Mouse (Mus musculus) embryonic facial prominence, embryonic 14.5 days (tissue): ENCODE measurements around the gene Mmp23. TPM values are rescaled to one million over a fixed set of nuclear protein-coding genes. Genes with fewer than 3 reads are reported as not detected.

Experiments
- ATAC-seq: fragments of 200-750 bp; cut with Nextera tagmentation; 2 replicates; pipeline ENCODE4 v1.8.0; 2017; ENCODE audit warnings: low read depth, moderate number of reproducible peaks, moderate TSS enrichment
- DNase-seq: peaks from one replicate; pipeline ENCODE4 v3.0.0-alpha.2; 2015; ENCODE audit warnings: low spot score
- H3K27ac ChIP-seq: fragments of 300-500 bp; sonication (generic); replicated peaks from 2 replicates; pipeline ENCODE4 v1.5.1; 2014; ENCODE audit warnings: low read depth, mild to moderate bottlenecking, low read length, moderate library complexity
- H3K27me3 ChIP-seq: fragments of 300-500 bp; sonication (generic); replicated peaks from 2 replicates; pipeline ENCODE4 v1.6.1; 2014; ENCODE audit warnings: low read length; ENCODE audit not compliant: control insufficient read depth, insufficient read depth
- H3K36me3 ChIP-seq: fragments of 300-500 bp; sonication (generic); 2 replicates; pipeline ENCODE4 v1.6.1; 2014; ENCODE audit warnings: low read length, mixed read lengths; ENCODE audit not compliant: control insufficient read depth, insufficient read depth
- H3K4me1 ChIP-seq: fragments of 300-500 bp; sonication (generic); 2 replicates; pipeline ENCODE4 v1.6.1; 2014; ENCODE audit warnings: antibody characterized with exemption, low read length; ENCODE audit not compliant: control insufficient read depth, insufficient read depth
- H3K4me2 ChIP-seq: fragments of 300-500 bp; sonication (generic); 2 replicates; pipeline ENCODE4 v1.6.1; 2014; ENCODE audit warnings: low read depth, mild to moderate bottlenecking, low read length, moderate library complexity, mixed read lengths
- H3K4me3 ChIP-seq: fragments of 300-500 bp; sonication (generic); 2 replicates; pipeline ENCODE4 v1.5.1; 2014; ENCODE audit warnings: low read depth, mild to moderate bottlenecking, low read length
- H3K9ac ChIP-seq: fragments of 300-500 bp; sonication (generic); 2 replicates; pipeline ENCODE4 v1.6.1; 2014; ENCODE audit warnings: low read depth, mild to moderate bottlenecking, low read length, moderate library complexity, mixed read lengths
- H3K9me3 ChIP-seq: fragments of 300-500 bp; sonication (generic); 2 replicates; pipeline ENCODE4 v1.6.1; 2016; ENCODE audit warnings: low read length; ENCODE audit not compliant: control insufficient read depth
- WGBS: fragments of 180-500 bp; shearing (Covaris S2); extraction: QIAGEN DNeasy Blood & Tissue Kit; methylation state at CpG from one replicate; pipeline ENCODE4 v1.1.7; 2014; 5-methylcytosine and 5-hydroxymethylcytosine counted together
- polyA plus RNA-seq: library from polyadenylated mRNA; unstranded; fragments of >200 nt; fragmentation: Nextera tagmentation; extraction: Ambion mirVana; gene quantifications from 2 replicates; pipeline ENCODE4 v1.2.1, GENCODE M21; 2014

The Mmp23 gene
- polyA plus RNA-seq, 1 experiment from 2014 or later, result 29.4 TPM

DNA sequence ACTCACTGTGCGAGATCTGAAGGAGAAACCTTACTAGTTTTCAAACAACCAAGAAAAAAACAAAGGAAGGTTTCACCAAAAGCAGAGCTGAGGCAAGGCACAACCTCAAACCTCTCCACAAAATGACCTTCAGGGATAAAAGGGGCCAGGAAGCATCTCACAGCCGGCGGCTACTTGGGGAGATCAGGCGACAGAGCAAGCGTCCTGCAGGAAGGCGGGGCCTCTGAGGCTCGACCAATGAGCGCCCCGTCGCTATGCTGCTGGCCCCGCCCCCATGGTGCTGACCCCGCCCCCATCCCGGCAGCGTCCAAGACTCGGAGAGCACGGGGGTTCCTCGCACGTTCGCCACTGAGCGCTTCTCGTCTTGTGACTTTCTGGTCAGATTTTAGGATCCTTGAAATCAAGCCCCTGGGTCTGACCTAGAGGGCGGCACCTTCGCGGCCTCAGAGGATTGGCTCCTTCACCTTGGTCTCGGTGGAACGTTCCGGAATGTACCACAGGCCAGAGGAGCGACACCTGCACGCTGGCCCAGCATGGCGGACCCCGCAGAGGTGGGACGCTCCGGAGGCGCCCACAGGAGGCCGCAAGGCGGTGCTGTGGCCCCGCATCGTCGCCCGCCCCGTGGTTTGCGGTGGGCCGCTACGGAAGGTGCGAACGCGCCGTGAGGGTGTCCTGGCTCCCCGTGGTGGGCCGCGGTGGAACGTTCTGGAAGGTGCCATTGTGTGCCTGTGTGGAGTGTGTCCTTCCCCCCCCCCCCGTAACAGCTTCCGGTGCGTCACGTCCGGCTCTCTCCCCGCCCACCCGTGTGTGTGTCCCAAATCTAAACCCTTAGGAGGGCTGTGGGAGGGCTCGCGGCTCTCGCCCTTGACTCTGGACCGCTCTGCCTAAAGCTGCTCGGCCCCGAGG lies 51.8 kb downstream of the Mmp23 start, which contains the start of gene Slc35e2:
Slc35e2 (plus strand) TSS at position 326 of the 906 bp plus-strand sequence.
- no peaks in the 10 kb centered on the region for H3K27me3 ChIP-seq
- H3K4me2 ChIP-seq, result peak within 1 kb of the TSS; percentile 72
- H3K4me3 ChIP-seq, result peak within 1 kb of the TSS; percentile 91
- H3K27ac ChIP-seq, result peak within 1 kb of the TSS; percentile 99
- H3K4me1 ChIP-seq, result peaks cover 11% of the 10 kb centered on the region
- under 1% methylated on average over 51 of the region's 65 CpGs for WGBS
- H3K9ac ChIP-seq, result peak within 1 kb of the TSS; percentile 95
- peak; percentile 95 for ATAC-seq
- peaks cover 22% of the 10 kb centered on the region; the same call in 1 of the 2 replicates for H3K36me3 ChIP-seq
- DNase-seq, result peak; percentile 96
- no peaks in the 10 kb centered on the region for H3K9me3 ChIP-seq

Other genes with a start within 250 kb of the Mmp23 start
- 4.4 and 4.5 TPM in 2 replicates for gene Cfap74, start 244.2 kb downstream of the Mmp23 start, polyA plus RNA-seq
- gene Tmem52, start 184.3 kb downstream of the Mmp23 start, polyA plus RNA-seq, result 0.54 and 1.3 TPM in 2 replicates
- 448 and 484 TPM in 2 replicates for gene Gnb1, start 162.0 kb downstream of the Mmp23 start, polyA plus RNA-seq
- gene Nadk, start 91.0 kb downstream of the Mmp23 start, polyA plus RNA-seq, result 89.2 and 94.5 TPM in 2 replicates
- gene Slc35e2, start 52.0 kb downstream of the Mmp23 start, polyA plus RNA-seq, result 9.2 and 10.3 TPM in 2 replicates
- 47.1 and 50.8 TPM in 2 replicates for gene Cdk11b, start 28.5 kb downstream of the Mmp23 start, polyA plus RNA-seq
- not detected in 2 replicates for gene Gm10563, start 8.0 kb downstream of the Mmp23 start, polyA plus RNA-seq
- gene Mib2, start 15.8 kb upstream of the Mmp23 start, polyA plus RNA-seq, result 24.8 and 27.3 TPM in 2 replicates
- 6.3 and 6.9 TPM in 2 replicates for gene Fndc10, start 41.0 kb upstream of the Mmp23 start, polyA plus RNA-seq
- 133 and 146 TPM in 2 replicates for gene Ssu72, start 51.4 kb upstream of the Mmp23 start, polyA plus RNA-seq
- 0.87 and 0.92 TPM in 2 replicates for gene Tmem240, start 81.4 kb upstream of the Mmp23 start, polyA plus RNA-seq
- gene Atad3a, start 107.7 kb upstream of the Mmp23 start, polyA plus RNA-seq, result 77.0 and 77.9 TPM in 2 replicates
- gene Vwa1, start 121.3 kb upstream of the Mmp23 start, polyA plus RNA-seq, result 12.7 and 14.9 TPM in 2 replicates
- gene Tmem88b, start 132.5 kb upstream of the Mmp23 start, polyA plus RNA-seq, result 0.92 and 1.2 TPM in 2 replicates
- not detected in 2 replicates for gene Ankrd65, start 137.1 kb upstream of the Mmp23 start, polyA plus RNA-seq
- 199 and 219 TPM in 2 replicates for gene Mrpl20, start 149.5 kb upstream of the Mmp23 start, polyA plus RNA-seq
- gene Ccnl2, start 159.1 kb upstream of the Mmp23 start, polyA plus RNA-seq, result 163 and 175 TPM in 2 replicates
- 126 and 129 TPM in 2 replicates for gene Aurkaip1, start 177.9 kb upstream of the Mmp23 start, polyA plus RNA-seq
- gene Mxra8, start 186.3 kb upstream of the Mmp23 start, polyA plus RNA-seq, result 138 and 142 TPM in 2 replicates
- gene Dvl1, start 194.0 kb upstream of the Mmp23 start, polyA plus RNA-seq, result 9.7 and 12.0 TPM in 2 replicates
- gene Tas1r3, start 210.0 kb upstream of the Mmp23 start, polyA plus RNA-seq, result 0.36 and 0.38 TPM in 2 replicates
- 15.6 and 16.5 TPM in 2 replicates for gene Cptp, start 216.1 kb upstream of the Mmp23 start, polyA plus RNA-seq
- gene Ints11, start 216.2 kb upstream of the Mmp23 start, polyA plus RNA-seq, result 53.5 and 68.4 TPM in 2 replicates
- gene Pusl1, start 238.4 kb upstream of the Mmp23 start, polyA plus RNA-seq, result 48.3 and 49.4 TPM in 2 replicates
- 23.9 and 24.2 TPM in 2 replicates for gene Acap3, start 238.4 kb upstream of the Mmp23 start, polyA plus RNA-seq